Mouse (Mus musculus) bone marrow macrophage, adult 2 months (primary cell): ENCODE results near the gene Kmt2a.

ENCODE experiments used
- CTCF ChIP-seq: IDR thresholded peaks from 2 replicates; pipeline ENCODE4 v1.5.1; 2012; ENCODE audit warnings: low read depth, mild to moderate bottlenecking, low read length, moderate library complexity
- POLR2A ChIP-seq: IDR thresholded peaks from 2 replicates; pipeline ENCODE4 v1.6.1; 2012; ENCODE audit warnings: mild to moderate bottlenecking, low read depth, low read length, borderline replicate concordance

DNA sequence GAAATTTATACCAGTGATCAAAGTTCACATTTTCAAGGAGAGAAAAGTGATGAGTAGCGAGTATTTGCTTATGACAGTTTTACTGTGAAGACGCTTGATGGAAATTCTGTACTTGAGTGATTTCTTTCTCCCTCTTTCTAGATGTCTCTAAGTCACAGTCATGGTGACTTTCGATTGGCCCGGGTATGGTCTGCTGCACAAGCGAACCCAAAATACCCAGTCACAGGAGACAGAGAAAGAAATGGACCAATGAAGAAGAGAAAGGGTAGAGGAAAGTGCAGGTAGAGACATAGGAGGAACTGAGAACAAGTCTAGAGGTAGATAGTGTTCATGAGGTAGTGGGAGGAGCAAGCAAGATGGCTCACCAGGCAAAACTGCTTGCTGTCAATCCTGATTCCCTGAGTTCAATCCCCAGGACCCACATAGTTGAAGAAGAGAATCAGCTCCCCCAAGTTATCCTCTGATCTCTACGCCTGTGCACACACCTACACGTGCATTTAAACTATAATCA is 7.1 kb upstream of the Kmt2a start:
- TF ChIP-seq POLR2A (no peak), CTCF (no peak)
